Mouse (Mus musculus): ENCODE measurements around the gene Prap1.

GRCm38 (mm10) chr7:140061832-140062130 is 31.4 kb upstream of the Prap1 start:
- TF ChIP-seq CTCF (conservative IDR thresholded peaks at IDR 0.05; ENCODE audit: insufficient read depth, insufficient read length, low read depth, low read length), result no peak
- no peak for TF ChIP-seq POLR2A (IDR thresholded peaks at IDR 0.05; ENCODE audit: low read depth, low read length)
